Mouse (Mus musculus): ENCODE data around the gene Ncs1.

The Ncs1 gene

DNA sequence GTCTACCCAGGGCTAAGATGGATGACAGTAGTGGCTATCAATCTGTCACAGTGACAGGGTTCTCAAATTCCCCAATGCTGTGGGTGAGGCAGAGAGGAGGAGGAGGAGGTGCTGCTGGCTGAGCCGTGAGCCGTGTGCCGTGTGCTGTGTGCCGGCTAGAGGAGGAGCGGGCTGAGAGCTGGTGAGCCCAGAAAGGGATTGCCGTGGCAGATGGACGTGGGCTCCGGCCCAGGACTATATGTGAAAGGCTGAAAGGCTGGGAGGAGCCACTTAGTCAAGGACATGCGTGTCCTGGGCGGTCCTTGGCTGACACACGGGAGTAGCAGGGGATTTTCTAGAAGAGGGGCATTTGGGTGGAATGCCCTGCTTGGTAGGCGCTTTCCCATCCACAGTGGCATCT, 37.3 kb downstream of the Ncs1 start:
- DNase-seq: no peak

DNA sequence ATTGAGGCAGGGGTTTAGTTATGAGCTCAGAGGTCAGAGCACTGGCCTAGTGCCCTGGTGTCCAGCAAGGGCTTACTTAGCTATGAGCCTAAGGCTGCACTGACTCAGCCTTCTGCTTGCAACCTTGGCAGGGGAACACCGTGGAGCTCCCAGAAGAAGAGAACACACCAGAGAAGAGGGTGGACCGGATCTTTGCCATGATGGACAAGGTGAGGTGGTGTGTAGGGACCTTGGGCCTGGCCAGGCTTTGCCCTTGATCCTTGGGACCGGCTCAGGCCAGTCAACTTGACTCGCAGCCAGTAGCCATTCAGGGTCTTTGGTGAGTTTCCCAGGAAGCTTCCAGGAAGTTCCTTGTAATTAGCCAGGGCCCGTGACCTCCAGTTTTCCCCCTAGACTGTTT, 38.9 kb downstream of the Ncs1 start:
- no peak for DNase-seq

DNA sequence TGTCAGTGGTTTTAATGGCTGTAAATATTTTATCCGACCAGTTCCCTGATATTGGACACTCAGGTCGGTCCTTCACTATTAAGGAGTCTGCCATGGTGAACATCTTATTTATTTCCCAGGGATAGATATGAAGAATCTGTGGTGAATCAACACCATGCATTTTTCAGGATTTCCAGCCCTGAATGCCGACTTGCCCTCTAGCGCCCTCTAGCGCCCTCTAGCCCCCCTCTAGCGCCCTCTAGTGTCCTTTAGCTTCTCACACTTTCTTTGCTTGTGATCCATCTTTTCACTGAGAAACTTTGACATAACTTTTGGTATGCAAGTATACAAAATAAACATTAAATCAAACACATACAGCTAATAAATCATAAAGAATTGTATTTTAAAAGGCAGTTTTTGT, 45.8 kb downstream of the Ncs1 start:
- DNase-seq: peak; percentile 72

DNA sequence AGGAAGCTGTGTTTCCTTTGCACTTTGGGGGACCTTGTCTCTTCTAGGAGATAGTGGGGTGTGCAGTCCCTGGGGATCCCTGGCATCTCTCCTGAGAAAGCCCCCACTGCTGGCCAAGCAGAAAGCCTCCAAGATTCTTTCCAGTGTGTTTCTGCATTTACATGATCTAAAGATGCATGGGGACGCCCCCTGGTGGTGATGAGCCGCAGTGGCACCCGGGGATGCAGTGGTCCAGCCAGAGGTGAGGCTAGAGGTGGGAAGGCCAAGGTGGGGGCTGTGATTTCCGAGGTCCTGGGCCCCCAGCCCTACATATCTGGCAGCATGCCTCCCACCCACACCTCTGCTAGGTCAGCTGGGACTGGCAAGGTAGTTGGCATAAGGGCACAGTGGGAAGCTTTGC, 49.4 kb downstream of the Ncs1 start:
- DNase-seq: peak; percentile 80

DNA sequence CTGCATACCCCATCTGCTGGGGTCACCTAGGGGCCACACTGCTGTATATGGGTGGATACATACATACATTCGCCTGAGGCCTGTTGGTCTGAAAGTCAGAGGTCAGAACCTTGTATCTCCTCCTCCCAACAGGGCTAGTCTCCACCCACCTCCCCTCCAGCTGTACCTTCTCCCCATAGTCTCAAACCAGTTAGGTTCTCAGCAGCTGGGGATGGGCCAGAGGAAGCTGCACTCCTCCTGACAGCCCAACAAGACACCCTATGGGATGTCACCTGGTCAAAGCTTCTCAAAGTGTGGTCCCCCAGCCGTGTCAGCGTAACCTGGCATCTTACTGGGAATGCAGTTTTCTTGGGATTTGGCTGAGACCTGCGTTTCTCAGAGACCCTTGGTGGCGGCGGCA, 50.8 kb downstream of the Ncs1 start:
- DNase-seq: no peak

DNA sequence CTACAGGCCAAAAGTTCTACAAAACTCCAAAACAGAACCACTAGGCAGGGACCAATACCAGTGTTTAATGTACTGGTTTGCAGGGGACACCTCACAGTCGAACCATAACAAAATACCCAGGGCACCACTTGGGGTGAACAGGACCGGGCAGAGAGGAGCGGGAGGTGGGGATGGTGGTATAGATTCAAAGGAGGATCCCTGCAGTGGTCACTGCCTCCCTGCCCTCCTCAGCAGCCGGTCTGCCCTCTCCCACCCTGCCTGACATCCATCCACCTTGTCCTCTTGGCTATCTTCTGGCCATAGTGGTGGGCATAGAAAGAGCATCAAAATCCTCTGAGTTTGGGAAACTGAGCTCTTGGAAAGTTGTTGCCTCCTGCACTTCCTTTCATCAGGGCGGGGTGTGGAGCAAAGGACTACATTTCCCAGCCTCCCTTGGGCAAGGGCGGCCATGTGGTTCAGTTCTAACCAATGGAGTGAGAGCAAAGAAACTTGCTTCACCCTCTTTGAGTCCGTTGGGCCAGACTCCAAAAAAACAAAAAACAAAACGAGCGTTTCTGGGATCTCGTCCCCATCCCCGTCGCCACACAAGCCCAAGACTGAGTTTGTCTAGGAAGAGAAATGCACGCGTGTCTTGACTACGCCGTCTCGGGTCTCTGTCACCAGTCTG, 52.1 kb downstream of the Ncs1 start:
- DNase-seq: no peak

DNA sequence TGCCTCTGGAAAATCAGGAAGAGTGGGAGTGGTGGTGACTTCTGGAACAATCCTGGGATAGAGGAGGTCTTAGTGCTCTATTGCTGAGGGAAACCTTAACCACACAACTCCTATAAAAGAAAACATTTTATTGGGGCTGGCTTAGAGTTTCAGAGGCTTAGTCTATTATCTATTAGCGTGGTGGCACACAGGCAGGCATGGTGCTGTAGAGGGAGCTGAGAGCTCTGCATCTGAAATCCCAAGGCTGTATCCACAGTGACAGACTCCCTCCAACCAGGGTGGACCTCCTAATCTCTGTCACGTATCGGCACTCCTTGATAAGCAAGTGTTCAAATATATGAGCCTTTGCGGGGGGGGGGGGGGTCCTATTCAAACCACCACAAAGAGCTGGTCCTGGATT, 53.2 kb downstream of the Ncs1 start:
- no peak for DNase-seq

DNA sequence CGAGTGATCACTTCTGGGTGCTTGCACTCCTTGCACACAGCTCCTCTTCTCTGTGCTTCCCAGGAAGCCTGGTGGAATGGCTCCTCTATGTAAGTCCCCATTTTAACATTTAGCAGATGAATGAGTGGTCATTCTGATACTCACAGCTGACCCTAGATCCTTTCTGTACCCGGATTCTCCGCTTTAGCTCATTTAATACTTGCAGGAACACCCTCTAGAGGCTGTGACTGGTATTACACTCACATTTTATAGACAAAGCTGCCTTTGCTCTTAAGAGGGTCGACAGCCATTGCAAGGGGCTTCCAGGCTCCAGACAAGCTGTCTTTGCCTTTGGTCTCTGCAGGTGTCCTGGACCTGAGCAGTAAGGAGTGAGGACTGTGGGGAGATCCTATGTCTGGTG, 53.6 kb downstream of the Ncs1 start:
- DNase-seq: no peak

DNA sequence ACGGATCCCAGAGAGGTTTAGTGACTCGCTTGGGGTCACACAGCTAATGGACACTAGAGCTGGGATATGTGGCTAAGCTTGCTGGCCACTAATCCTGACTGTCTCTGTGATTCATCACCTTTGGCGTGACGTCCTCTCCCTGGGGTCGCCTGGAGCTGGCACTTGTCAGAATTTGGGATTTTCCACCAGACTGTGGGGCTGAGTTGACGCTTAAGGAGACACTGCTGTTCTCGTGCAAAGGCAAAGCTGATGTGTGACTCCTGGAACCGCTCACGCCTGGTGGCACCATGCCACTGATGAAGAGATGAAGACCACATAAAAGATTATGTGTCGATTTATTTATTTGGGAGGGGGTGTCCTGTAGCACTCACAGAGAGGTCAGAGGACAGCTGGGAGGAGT, 54.4 kb downstream of the Ncs1 start:
- no peak for DNase-seq

DNA sequence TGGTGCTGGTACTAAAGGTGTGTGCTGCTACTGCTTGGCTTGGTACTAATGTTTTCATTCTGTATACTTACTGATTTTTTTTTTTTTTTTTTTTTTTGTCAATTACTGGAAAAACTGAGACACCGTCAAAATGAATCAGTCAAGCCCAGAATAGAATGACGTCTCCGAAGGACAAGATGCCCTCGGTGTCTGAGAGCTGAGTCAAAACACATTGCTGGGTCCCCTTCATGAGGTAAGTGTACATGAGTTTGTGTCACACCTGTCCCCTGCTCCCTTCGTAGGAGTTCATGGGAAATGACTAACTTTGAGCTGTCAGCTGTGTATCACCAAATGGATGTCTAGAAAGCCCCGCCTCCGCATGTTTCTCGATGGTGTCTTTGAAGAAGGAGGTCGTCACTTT, 57.6 kb downstream of the Ncs1 start:
- DNase-seq: no peak

DNA sequence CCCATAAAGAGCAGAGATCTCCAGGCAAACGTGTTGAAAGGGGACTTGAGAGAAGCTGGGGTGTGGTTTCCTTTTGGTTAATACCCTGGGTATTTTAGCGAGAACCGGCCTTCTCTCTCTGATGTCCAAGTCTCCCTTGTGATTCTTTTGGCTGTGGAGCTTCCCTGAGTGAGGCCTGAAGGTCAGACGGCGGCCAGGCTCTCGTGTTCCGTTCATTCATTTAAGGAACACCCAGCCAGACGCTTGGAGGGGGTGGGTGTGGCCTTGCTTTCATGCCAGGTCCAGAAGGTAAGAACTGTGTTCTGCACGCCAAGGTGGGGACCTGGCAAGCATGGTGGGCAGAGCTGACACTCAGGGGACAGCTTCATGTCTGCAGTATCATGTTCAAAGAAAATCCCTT, 58.6 kb downstream of the Ncs1 start:
- DNase-seq: no peak

DNA sequence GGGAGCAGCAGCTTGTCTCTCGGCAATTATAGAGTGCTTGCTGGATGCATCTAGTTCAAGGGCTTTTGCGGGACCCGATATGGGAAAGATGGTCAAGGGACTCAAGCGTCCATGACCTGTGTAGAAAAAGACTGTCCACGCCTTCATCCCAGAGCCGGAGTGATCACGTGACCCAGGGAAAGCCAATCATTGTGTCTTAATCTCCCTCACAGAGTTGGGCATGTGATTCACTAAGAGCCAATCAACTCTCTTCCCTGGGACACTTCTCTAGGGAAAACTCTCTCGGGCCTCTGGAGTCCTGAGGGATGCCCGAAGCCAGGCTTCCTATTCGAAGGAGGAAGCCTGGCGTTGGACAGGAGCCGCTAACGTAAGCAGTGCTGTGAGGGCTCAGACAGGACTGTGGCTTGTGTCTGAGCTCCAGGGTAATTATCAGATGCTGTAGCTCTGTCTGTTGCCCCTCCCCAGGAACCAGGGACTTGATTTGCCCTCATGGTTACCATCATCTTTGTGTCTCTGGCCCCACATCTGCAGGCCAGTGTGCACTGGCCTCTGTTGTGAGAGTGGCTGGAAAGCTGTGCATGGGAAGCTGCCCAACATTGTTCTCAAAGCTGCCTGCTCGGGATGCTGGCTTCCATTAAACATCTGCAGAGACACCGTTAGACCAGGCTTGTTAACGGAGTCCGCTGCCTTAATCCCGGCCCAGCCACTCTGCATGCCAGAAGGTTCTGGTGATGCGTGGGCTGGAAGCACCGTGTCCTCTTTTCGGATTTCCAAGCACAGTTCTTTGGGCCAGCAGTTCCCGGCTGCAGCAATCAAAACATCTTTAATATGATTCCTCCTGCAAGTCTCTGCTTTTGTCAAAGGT, 59.4 kb downstream of the Ncs1 start:
- DNase-seq: no peak

DNA sequence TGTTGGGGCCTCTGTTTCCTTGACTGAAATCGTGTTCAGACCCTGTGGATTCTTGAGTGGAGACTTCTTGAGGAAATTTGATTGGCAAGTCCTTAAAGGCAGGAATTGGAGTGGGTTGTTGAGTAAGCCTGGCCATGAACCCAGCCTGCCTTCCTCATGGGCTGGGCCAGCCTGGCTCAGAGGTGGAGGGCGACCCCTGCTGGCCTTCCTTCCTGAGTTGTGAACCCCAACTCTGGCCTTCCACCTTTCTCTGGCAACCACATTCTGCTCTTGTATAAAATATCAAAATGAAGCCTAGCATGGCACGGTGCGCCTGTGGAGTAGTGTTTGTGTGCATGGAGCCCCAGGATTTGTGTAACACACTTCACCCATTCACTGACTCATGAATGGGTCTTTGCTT, 60.1 kb downstream of the Ncs1 start:
- DNase-seq: peak; percentile 49

DNA sequence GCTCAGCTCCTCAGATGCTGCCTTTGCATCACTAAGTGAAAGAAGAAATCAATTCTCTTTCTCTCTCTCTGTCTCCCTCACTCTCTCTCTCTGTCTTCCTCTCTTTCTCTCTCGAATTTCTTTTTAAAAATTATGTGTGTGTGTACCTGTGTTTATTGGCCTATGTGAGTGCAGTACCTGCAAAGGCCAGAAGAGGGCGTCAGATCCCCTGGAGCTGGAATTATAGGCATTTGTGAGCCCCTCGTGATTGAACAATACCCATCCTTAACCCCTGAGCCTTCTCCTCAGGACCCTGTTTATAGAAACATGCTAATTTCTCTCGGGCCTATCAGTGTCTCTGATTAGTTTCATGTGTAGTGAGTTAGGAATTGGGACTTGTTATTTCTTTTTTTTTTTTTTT, 62.6 kb downstream of the Ncs1 start:
- no peak for DNase-seq

DNA sequence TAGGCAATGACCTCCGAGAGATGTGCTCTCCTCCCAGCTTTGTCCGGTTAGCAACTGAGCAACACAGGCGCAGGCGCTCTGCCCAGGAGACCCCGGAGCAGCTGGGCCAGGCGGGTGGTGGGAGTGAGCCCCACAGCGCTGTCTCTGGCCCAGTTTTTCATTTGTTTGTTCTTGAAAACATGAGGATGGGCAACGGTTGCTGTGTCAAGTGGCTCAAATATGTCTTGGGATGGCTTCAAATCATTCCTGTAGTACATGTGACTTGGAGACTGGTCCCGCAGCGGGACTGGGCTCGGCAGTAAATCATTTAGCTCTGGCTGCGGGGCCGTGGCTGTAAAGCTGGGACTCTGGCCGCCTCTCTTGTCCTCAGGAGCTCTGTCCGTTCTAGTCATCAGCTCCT, 63.9 kb downstream of the Ncs1 start:
- no peak for DNase-seq

DNA sequence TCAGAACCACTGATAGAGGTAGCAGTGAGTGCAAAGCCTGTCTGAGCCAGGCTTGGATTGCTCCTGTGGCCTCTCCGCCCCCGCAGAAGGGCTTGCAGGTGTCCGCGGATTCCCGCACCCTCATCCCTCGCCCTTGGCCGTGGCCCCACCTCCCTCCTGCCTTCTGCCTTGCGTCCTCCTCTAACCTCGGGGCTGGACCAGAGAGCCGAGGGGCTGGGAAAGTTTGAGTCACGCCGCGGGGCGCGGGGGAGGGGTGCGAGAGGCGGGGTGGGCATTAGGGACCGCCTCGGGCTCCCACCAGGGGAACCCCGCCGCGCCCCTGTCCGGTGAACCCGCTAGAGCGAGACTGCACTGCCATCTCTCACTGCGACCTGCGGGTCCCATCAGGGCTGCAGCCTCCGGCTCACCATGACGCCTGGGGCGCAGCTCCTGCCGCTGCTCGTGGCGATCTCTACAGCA, 68.4 kb downstream of the Ncs1 start, which contains the start of gene Hmcn2:
Gene Hmcn2 (plus strand): TSS at position 409 of the 459 bp plus-strand sequence.
- DNase-seq: no peak

DNA sequence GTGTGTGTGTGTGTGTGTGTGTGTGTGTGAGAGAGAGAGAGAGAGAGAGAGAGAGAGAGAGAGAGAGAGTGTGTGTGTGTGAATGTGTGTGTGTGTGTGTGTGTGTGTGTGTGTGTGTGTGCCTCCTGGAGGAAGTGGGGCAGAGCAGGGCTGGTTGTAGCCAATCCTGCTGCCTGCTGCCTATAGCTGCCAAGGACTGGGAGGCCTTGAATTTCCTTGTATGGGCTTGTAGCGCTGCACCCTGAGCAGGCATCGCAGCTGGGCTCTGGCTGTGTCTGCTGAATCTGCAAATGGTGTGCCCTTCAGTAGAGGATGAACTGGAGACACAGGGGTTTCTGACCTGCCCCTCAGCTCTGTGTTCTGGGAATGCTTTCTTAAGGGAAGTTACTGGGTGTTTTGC, 72.5 kb downstream of the Ncs1 start:
- no peak for DNase-seq

DNA sequence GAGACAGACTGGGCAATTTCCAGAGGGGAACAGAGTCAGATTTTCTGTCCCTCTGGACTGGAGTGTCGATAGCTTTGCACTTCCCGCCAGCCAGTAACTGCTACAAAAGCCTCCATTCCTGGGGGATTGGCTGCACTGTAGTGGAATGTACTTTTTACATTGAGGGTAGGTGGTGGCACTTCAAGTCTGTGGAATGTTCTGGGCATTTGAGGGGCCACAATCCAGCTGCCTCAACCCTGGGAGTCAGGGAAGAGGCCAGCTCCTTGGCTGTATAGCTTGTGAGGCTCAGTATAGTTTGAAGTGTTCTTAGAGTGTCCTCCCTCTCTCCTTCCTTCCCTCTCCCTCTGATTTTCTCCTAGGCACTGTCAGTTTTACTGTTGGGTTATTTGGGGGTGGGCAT, 73.6 kb downstream of the Ncs1 start:
- DNase-seq: no peak

DNA sequence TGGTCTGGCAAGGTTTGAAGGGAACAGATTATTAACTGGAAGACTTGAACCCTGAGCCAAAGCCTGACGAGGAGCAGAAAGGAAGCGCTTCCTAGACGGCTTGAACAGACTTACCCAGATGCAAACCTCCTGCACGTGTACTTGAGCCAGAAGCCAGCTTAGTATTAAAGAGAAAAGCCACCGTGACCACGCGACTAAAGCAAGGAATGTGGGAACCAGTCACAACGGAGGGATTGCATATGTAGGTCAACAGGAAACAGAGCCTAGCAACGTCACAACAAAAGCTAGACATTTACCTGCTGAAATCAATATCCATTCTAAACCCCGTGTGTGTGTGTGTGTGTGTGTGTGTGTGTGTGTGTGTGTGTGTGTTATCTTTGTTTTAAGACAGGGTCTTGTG, 81.6 kb downstream of the Ncs1 start:
- DNase-seq: no peak

DNA sequence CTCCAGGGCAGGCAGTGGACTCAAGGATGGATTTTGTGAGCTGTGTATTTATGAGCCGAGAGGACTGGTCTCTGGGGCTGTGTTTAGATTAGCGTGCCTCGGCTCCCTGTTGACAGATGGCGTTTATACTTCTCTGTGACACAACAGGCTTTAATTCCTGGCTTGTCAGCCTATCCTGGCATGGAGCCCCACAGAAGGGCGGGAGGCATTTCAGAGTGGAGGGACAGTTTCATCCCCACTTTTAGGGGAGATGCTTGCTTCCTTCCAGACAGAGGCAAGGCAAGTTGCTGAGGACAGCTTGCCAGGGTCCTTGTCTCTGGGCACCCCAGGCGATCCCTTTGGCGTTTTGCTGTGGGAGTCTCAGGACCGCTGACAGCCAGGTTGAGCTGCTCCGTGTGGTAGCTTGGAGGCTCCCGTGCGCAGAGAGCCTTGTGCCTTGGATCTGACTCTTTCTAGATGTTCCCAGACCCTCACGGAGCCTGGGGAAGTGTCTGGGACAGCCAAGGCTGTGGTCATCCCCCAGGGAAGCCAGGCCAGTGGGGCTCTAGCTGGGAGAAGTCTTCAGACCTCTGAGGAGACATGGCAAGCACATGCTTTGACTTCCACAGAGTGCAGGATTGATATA, 92.2 kb downstream of the Ncs1 start:
- no peak for DNase-seq

DNA sequence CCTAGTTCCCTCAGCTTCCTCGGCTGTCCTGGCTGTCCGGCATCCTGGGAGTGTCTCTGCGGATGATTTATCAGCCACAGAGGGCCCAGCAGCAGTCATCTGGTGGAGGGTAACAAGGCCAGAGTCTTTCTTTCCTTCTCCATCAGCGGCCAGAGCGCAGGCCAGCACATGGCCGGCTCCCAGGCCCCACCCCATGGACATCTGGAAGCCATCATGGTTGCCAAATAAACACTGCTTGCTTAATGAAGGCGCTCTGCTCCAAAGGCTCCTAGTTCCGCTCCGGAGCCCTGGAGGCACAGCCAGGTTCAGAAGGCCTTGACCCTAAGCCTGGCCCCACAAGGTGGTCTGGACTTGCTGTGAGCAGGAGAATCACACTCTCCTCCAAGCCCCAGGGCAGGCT, 94.2 kb downstream of the Ncs1 start:
- DNase-seq: no peak

DNA sequence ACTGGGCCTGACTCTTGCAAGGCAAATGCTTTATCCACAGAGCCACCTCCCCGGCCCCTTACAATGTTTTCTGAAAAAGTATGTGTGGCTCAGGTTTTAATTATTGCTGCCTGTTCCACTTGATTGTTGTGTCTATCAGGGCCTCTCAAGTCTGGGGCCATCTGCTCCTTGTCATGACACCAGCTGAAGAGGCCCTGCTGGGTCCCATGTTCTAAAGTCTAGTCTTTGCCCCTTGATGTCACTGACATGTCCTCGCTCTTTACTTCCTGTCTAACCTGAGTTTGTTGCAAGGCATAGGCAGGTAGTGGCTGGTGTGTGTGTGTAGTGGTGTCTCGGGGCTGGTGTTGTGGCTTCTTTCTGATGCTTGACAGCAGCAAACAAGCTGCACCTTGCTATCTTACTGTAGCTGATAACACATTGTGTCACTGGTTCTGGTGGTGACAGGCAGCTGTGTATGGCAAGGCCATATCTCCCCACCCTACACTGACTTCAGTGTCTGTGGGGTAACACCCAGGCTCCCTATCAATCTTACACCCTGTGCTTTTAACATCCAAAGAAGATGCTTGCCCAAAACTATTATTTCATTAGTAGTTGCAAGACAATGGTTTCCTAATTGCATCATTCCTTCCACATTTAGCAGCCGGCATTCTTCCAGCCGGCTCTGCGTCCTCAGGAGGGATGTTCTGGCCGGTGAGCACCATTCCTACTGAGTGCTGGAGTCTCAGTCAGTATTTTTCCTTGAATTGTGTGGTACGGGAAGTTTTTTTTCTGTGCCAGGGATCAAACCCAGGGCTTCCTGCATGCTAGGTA, 96.3 kb downstream of the Ncs1 start:
- DNase-seq: no peak
